Mouse (Mus musculus) kidney, postnatal 0 days (tissue): Measurements from ENCODE around the gene Gm21293. TPM values are rescaled to one million over a fixed set of nuclear protein-coding genes. Genes with fewer than 3 reads are reported as not detected.

Experiments
- polyA plus RNA-seq: library from polyadenylated mRNA; unstranded; fragments of >200 nt; fragmentation: Nextera tagmentation; extraction: Ambion mirVana; gene quantifications from 2 replicates; pipeline ENCODE4 v1.2.1, GENCODE M21; 2015

The Gm21293 gene
- polyA plus RNA-seq, 1 experiment from 2014 or later = not detected

Other genes starting within 250 kb of the Gm21293 start
- gene Gm6763, start 8.5 kb downstream of the Gm21293 start, polyA plus RNA-seq = not detected in 2 replicates
- not detected in 2 replicates for gene Gm8764, start 17.0 kb downstream of the Gm21293 start, polyA plus RNA-seq
- gene Gm21304, start 25.5 kb downstream of the Gm21293 start, polyA plus RNA-seq = not detected in 2 replicates
- not detected in 2 replicates for gene Gm21312, start 34.0 kb downstream of the Gm21293 start, polyA plus RNA-seq
- gene Gm20765, start 42.5 kb downstream of the Gm21293 start, polyA plus RNA-seq = not detected in 2 replicates
- not detected in 2 replicates for gene Gm4340, start 51.1 kb downstream of the Gm21293 start, polyA plus RNA-seq